Mouse (Mus musculus): ENCODE measurements around the gene Sema6d.

DNA sequence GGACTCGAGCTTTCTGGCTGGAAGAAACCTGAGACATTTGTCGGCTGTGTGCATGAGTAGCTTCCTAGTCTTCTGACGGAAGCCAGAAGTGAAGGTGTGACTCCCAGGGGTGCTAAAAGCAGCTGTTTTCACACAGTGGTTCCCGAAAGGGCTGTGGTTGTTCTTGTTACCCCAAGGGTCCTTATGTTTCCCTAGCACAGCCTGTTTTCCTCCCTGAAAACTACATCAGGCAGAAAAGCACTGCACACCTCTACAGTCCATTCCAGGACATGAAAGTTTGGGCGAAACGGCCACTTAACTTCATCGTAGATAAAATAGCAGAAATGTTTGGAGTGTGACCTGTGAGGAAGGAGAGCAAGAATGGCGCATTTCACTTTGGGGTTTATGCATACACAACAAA is 346.9 kb downstream of the Sema6d start:
- TF ChIP-seq CTCF (IDR thresholded peaks at IDR 0.05; ENCODE audit: low read depth) (no peak), EP300 (IDR thresholded peaks at IDR 0.05; ENCODE audit: low read depth) (no peak)
